Mouse (Mus musculus): ENCODE measurements at regions not wholly inside any gene's neighbourhood (a gene's known extent, or its start where the extent isn't known, plus 50 kb on each side); places are given as distances from the start of the nearest gene placed in this dataset.

GRCm38 (mm10) chr2:166234579-166235212 is 79.2 kb upstream of the Sulf2 start:
- no peak for DNase-seq (ENCODE audit: low spot score)

GRCm38 (mm10) chr2:166233246-166233645 is 77.8 kb upstream of the Sulf2 start:
- peak; percentile 71 for DNase-seq (ENCODE audit: low spot score)

- DNase-seq (ENCODE audit: low spot score): no peak
Observed at GRCm38 (mm10) chr2:166232376-166232775, 76.9 kb upstream of the Sulf2 start.

GRCm38 (mm10) chr2:166230617-166231016 is 75.2 kb upstream of the Sulf2 start:
- DNase-seq (ENCODE audit: low spot score): no peak

- no peak for DNase-seq (ENCODE audit: low spot score)
Observed at GRCm38 (mm10) chr2:166228356-166228755, 72.9 kb upstream of the Sulf2 start.

- DNase-seq (ENCODE audit: low spot score): no peak
Observed at GRCm38 (mm10) chr2:166227496-166227895, 72.0 kb upstream of the Sulf2 start.

GRCm38 (mm10) chr2:166226929-166227328 is 71.5 kb upstream of the Sulf2 start:
- no peak for DNase-seq (ENCODE audit: low spot score)

- peak; percentile 52 for DNase-seq (ENCODE audit: low spot score)
Observed at GRCm38 (mm10) chr2:166226331-166226730, 70.9 kb upstream of the Sulf2 start.

- no peak for DNase-seq (ENCODE audit: low spot score)
Observed at GRCm38 (mm10) chr2:166225354-166225753, 69.9 kb upstream of the Sulf2 start.

- no peak for DNase-seq (ENCODE audit: low spot score)
Observed at GRCm38 (mm10) chr2:166218783-166219182, 63.3 kb upstream of the Sulf2 start.

- DNase-seq (ENCODE audit: low spot score): no peak
Observed at GRCm38 (mm10) chr2:166216512-166216865, 61.0 kb upstream of the Sulf2 start.

- peak; percentile 82 for DNase-seq (ENCODE audit: low spot score)
Observed at GRCm38 (mm10) chr2:166215610-166216511, 60.4 kb upstream of the Sulf2 start.

GRCm38 (mm10) chr2:166215191-166215590 is 59.7 kb upstream of the Sulf2 start:
- DNase-seq (ENCODE audit: low spot score): no peak

- no peak for DNase-seq (ENCODE audit: low spot score)
Observed at GRCm38 (mm10) chr2:166207145-166207508, 51.7 kb upstream of the Sulf2 start.

- no peak for DNase-seq (ENCODE audit: low spot score)
Observed at GRCm38 (mm10) chr2:166206396-166207144, 51.1 kb upstream of the Sulf2 start.

Data from yolk sac, embryonic 10.5 days (tissue).